ENCODE assay signal across 7 mouse cellular contexts in genomic region chr5:64883491-64883890, GRCm38 (mm10). TPM values are rescaled to one million over a fixed set of nuclear protein-coding genes. Genes with fewer than 3 reads are reported as not detected.
DNase-seq lines count a peak whose midpoint lies in the region; ATAC-seq lines count a peak whose summit lies in the region.

No protein-coding gene starts in this region.

- H3K27ac ChIP-seq in forebrain, embryonic 14.5 days (ENCODE audit: low read depth, low read length) = no peak overlapping the region
- no peak overlapping the region for H3K27ac ChIP-seq in midbrain, embryonic 11.5 days (ENCODE audit: low read depth, low read length)

- DNase-seq in ovary, postnatal 14 days (ENCODE audit: low spot score) = peak; percentile 38
- DNase-seq in ovary, postnatal 10 days (ENCODE audit: low spot score) = no peak
- DNase-seq in ZHBTc4 (ENCODE audit: low read depth, low spot score) = peak; percentile 61
- peak; percentile 71 for DNase-seq in forebrain, embryonic 14.5 days (ENCODE audit: low spot score)
- DNase-seq in kidney, postnatal 10 days = peak; percentile 51
- DNase-seq in midbrain, embryonic 11.5 days (ENCODE audit: low spot score, missing footprints) = peak; percentile 96
- DNase-seq in urinary bladder, postnatal 14 days (ENCODE audit: low spot score) = no peak

- ATAC-seq in forebrain, embryonic 14.5 days = peak; percentile 53; the same call in 1 of the 2 replicates
- 0 out of 2 replicates have a peak, but pooled peaks have one; percentile 31 for ATAC-seq in midbrain, embryonic 11.5 days (ENCODE audit: low FRiP score)

- no peaks in the 10 kb centered on the region for H3K36me3 ChIP-seq in forebrain, embryonic 14.5 days (ENCODE audit: control insufficient read depth, insufficient read depth, low read length)
- H3K36me3 ChIP-seq in midbrain, embryonic 11.5 days (ENCODE audit: control insufficient read depth, insufficient read depth, low read length) = no peaks in the 10 kb centered on the region

- H3K27me3 ChIP-seq in forebrain, embryonic 14.5 days (replicated peaks; ENCODE audit: control insufficient read depth, insufficient read depth, low read length) = no peaks in the 10 kb centered on the region
- no peaks in the 10 kb centered on the region for H3K27me3 ChIP-seq in midbrain, embryonic 11.5 days (ENCODE audit: control insufficient read depth, insufficient read depth, low read length)

- H3K4me3 ChIP-seq in forebrain, embryonic 14.5 days (ENCODE audit: low read depth, low read length) = no peak overlapping the region
- H3K4me3 ChIP-seq in midbrain, embryonic 11.5 days (ENCODE audit: low read depth, low read length) = no peak overlapping the region

- WGBS in forebrain, embryonic 14.5 days = 6% methylated on average over 4 of the region's 4 CpGs
- WGBS in midbrain, embryonic 11.5 days = 9% methylated on average over 4 of the region's 4 CpGs

- H3K9me3 ChIP-seq in forebrain, embryonic 14.5 days (replicated peaks; ENCODE audit: control insufficient read depth, low read length) = no peaks in the 10 kb centered on the region
- H3K9me3 ChIP-seq in midbrain, embryonic 11.5 days (ENCODE audit: control insufficient read depth, low read length) = no peaks in the 10 kb centered on the region

- no peak overlapping the region for H3K4me2 ChIP-seq in forebrain, embryonic 14.5 days (ENCODE audit: low read length)
- no peak overlapping the region for H3K4me2 ChIP-seq in midbrain, embryonic 11.5 days

- peaks cover 1% of the 10 kb centered on the region; the same call in 1 of the 2 replicates for H3K4me1 ChIP-seq in forebrain, embryonic 14.5 days (ENCODE audit: control insufficient read depth, insufficient read depth, low read length)
- H3K4me1 ChIP-seq in midbrain, embryonic 11.5 days (ENCODE audit: control insufficient read depth, insufficient read depth, low read length) = peaks cover 1% of the 10 kb centered on the region

- H3K9ac ChIP-seq in forebrain, embryonic 14.5 days (ENCODE audit: low read length) = no peak overlapping the region
- no peak overlapping the region for H3K9ac ChIP-seq in midbrain, embryonic 11.5 days (ENCODE audit: low read length)

RNA-seq across cellular contexts. Expression of gene Tlr1, which starts 49.9 kb away (rescaled TPM):
- polyA plus RNA-seq in forebrain, embryonic 14.5 days (2014; fragmentation: Nextera tagmentation; extraction: Ambion mirVana) = 0.33 and 0.36 TPM in 2 replicates
- polyA plus RNA-seq in midbrain, embryonic 11.5 days (2014; fragmentation: Nextera tagmentation; extraction: Ambion mirVana) = 0.62 and 0.85 TPM in 2 replicates

Comparison
In these comparisons a context has a peak if more than half of its experiments do, and no peak if none do; other contexts are left out.
1. DNase-seq: peak in ovary, postnatal 14 days (single experiment), ZHBTc4 (single experiment), forebrain, embryonic 14.5 days (single experiment), kidney, postnatal 10 days (single experiment) and midbrain, embryonic 11.5 days (single experiment); none in ovary, postnatal 10 days (single experiment) and urinary bladder, postnatal 14 days (single experiment).